Mouse (Mus musculus): ENCODE results near the gene Lrpap1.

The Lrpap1 gene

DNA sequence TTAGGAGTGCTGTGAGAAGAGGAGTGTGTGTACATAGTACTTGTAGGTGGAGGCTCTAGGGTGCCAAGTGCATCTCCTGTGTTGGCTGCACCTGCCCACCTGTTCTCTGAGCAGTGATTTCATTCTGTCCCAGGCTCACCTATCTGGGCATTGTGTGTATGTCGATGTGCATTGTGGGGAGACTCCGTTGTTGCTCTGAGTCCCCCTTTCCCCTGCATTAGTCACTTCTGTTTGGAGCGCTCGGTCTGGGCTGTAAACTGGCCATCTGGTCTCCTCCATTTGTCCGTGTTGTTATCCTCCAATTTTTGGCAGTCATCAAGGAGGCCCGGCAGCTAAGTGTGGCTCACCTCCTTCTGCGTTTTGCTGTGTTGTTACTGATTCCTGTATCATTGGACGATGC is 14.5 kb upstream of the Lrpap1 start:
- no peak for DNase-seq (ENCODE audit: low spot score in 2 of 2)

DNA sequence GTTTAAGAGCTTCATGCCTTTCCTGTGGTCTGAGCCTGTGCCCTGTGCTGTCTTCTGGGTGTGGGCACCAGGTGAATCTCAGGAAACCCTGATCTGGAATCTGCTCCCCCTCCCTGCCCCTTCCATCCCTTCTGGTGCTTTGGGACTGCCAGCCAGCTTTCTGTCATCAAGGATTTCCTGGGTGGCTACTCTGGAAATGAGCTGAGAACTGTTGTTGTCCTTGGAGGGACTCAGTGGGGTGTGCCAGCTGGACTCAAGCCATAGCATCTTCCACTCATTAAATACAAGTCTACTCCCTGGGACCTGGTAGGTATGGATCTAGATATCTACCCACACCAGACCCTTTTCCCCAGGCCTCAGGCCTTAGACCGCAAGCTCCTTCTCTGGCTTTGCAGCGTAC is 12.9 kb upstream of the Lrpap1 start:
- DNase-seq (ENCODE audit: low spot score in 2 of 2): no peak

DNA sequence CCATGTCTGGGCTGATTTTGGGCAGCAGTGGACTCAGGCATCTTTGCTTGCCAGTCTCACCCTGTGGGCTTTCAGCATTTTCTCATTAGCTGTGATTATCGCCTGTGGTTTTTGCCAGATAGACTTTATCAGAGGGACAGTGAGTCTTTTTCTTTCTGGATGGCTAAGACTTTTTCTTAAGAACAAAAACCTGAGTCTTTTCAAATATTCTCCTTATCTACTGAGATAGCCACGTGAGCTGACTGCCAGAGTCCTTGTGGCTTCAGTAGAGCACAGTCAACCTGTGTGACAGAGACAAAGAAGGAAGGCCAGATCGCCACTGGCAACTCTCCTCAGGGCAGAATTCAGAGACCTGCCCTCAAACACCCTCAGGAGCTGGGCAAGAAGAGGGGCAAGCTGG is 12.1 kb upstream of the Lrpap1 start:
- DNase-seq (ENCODE audit: low spot score in 2 of 2): no peak

DNA sequence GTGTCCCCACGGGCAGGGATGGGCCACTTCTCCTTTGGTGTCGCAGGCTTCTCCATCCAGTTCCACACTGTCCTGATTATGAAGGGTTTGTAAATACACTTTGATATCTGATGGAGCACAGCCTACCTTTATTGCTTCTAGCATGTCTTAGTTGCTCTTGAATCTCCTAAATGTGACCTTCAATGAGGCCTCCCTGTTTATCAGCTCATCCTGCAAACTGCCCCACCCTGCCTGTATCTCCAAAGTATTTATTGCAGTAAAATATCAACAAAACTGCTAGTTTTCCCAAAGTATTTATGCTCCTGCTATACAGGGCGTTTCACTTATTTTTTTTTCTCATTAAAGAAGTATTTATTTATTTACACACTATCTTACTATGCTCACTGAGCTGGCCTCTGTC is 10.4 kb upstream of the Lrpap1 start:
- DNase-seq (ENCODE audit: low spot score in 2 of 2): no peak

DNA sequence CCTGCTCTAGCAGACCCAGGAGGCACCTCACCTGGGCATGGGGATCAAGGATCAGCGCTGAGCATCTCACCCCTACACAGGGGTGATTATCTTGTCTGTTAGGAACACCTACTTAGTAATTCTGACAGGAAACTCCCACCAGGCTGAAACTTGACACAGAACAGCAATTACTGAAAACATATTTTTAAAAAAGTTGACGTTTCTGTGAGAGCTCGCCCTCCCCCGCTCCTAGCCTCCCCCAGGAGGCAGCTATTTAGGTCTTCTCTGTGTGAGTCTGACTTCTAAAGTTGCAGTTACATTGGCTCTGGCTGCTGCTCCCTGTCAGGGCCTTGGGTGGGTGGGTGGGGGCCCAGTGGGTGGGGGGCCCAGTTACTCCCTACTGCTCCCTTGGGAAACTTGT is 6.9 kb upstream of the Lrpap1 start:
- DNase-seq (ENCODE audit: low spot score in 2 of 2): no peak

DNA sequence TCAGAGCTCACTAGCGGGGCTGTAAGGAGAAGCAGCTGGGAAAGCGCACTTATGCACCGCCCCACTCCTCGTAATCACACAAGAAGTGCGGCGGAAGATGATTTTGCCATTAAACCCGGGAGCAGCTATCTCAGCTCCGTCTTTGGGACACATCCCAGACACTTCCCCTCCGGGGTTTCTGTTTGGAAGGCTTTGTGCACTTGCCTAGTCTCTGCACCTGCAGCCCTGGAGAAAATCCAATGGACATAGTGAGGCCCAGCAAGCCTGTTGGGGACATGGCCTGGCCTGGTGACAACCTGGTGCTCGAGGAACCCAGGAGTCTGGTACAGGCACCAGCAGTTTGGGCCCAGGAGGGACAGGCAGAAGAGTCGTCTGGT is 344 bp upstream of the Lrpap1 start:
- DNase-seq (ENCODE audit: low spot score in 2 of 2): no peak

DNA sequence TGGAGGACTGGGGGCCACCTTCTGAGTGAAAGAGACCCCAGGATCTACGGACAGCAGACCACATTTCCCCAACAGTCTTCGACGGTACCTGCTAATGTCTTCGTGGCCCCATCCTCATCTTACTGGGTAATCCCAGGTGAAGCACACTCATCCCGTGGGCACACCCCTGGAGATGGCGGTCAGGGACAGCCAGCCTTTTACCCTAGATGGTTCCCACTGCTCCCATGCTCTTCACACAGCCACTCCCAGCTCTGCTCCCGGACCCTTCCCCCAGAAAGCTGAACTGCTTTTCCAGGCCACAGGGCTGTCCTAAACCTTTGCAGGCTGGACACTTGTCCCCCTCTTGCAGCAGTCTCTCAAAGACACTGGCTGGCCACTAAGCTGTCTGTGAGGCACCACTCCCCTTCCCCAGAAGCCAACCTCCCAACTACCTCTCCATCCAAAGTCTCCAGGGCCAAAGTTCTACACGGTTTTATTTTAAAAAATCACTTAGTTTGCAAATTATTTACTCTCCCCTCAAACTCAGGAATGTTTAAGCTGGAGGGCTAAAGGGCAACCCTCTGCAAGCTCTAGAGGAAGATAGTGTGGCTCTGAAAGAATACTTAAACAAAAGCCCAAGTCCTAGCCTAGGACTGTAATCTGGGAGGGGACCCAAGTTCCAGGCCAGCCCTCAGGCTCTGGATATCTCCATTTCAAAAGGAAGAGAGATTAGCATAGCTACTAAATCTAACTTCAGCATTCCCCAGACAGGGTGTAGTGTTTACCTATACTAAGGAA is 1.2 kb downstream of the Lrpap1 start:
- DNase-seq (ENCODE audit: low spot score in 2 of 2): no peak

DNA sequence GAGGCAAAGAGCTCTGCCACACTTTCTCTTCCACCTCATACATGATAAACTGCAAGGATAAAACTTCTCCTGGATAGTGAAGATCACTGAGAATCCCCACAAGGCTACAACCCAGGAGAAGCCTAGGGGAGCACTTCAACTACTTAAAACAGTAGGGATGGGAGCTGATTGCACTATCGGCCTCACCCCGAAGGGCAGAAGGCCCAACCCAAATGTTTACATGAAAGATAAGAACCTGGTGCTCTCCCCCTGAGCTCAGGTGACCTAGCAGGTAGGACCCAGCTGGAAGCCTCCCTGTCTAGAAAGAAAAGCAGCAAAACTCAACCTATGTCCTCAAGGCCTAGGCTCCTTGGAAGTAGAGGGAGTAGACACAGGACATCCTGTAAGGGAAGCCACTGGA is 2.0 kb downstream of the Lrpap1 start:
- DNase-seq (ENCODE audit: low spot score in 2 of 2): no peak

DNA sequence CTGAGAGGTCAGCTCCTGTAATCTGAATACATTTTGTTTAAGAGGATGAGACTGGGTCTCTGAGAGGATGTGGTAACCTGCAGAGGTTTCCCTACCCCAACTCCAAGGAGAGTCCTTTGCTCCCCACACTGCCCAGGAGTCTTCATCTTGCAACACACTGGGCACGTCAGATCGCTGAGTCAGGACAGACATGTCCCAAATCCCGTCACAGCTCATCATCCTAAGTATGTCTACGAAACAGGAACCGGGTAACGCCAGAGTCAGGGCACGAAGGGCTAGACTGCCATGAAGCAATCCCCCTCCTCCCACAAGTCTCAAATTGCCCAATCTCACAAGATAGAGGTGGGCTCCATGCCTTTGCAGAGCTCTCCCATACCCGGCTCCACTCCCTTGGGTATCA is 2.5 kb downstream of the Lrpap1 start:
- DNase-seq (ENCODE audit: low spot score in 2 of 2): no peak

DNA sequence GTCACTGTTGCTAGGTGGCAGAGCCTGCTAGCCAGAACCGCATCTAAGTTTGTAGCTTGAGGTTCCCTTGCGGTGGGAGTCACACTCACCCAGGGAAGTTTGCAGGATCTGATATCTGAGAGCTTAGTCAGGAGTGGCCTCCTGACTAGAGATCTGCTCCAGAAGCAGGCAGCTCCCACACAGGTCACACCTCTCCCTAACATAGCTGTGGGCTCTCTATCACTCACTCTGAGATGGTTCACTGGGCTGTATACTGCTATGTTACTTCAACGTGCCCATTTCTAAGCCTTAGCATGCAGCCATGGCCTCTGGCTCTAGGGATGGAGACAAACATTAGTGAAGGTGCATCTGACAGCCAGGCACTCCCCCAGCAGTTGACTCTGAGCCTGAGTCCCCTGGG is 13.9 kb downstream of the Lrpap1 start:
- no peak for DNase-seq (ENCODE audit: low spot score in 2 of 2)

DNA sequence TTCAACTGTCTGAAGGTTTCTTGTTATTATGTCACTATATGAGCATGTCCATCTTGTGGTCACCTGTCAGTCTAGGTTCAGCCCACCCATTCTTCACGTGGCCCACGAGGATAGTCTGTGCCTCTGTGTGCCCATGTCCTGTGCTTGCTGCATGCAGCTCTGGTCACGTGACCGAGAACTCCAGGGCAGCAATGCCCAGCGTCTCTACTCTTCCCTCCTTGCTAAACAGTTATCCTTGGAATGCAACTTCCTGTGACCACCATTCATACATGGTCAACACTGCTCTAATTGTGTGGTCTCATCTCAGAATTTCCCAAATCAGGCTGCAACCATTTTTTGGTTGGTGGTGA is 16.0 kb downstream of the Lrpap1 start:
- DNase-seq (ENCODE audit: low spot score in 2 of 2): no peak

DNA sequence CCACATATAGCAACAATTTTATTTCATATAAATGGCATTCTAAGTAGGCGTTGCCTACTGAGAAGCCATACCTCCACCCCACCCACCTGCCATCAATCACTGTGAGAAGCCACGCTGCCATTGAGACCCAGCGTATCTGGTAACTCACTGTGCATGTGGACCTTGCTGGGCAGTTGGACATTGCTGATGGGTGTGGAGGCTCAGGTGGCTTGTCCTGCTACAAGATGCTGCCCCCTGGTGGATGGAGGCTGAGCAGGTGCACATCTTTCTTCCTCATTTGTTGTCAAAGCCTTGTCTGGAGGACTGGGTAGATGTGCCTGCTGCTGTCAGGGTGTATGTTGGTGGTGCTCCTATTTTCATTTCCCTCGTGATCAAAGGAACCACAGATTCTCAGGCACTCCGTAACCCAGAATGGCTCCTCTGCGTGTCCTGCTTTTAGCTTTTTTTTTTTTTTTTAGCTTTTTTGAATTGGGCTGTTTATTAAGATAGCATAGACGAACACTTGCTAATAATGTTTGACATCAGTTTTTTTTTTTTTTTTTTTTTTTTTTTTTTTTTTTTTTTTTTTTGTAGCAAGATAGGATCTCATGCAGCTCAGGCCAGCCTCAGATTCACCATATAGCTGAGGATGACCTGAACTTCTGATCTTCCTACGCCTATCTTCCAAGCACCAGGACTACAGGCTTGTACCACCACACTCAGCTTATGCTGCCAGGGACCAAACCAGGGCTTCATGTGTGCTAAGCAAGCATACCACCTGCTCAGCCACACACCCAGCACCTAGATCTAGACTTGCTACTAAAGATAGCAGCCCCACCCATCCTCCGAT is 16.6 kb downstream of the Lrpap1 start:
- DNase-seq (ENCODE audit: low spot score in 2 of 2): peak; percentile 43 to 58

DNA sequence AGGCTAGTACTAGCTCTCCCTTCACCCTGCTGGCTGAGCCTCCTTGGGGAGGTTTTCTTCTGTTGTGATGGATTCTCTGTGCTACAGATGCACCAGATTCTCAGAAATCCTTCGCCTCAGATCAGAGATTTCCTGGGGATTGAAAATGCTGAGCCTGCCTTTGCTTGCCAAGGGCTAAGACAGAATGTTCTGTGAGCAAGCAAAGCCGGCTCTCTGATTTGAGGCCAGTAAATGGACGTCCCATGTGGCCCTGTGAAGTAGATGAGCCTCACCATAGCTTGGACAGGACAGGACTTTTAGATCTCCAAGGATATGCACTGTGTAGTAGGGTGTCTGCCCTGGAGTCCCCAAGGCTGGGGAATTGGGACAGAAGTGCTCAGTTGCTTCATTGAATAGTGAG is 20.7 kb downstream of the Lrpap1 start:
- DNase-seq (ENCODE audit: low spot score in 2 of 2): no peak

DNA sequence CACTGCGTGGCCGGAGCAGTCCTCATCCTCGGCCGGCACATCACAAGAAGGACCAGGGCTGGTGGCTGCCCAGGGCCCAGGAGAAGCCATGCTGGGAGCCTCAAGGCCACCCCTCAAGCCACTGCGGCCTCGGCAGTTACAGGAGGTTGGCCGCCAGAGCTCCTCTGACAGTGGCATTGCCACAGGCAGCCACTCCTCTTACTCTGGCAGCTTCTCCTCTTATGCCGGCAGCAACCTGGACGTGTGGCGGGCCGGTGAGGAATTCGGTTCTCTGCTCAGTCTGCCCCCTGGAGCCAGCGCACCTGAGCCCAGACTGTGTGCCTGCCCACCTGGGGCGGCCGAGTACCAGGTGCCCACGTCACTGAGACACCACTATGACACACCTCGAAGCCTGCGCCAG is 26.5 kb downstream of the Lrpap1 start:
- no peak for DNase-seq (ENCODE audit: low spot score in 2 of 2)

DNA sequence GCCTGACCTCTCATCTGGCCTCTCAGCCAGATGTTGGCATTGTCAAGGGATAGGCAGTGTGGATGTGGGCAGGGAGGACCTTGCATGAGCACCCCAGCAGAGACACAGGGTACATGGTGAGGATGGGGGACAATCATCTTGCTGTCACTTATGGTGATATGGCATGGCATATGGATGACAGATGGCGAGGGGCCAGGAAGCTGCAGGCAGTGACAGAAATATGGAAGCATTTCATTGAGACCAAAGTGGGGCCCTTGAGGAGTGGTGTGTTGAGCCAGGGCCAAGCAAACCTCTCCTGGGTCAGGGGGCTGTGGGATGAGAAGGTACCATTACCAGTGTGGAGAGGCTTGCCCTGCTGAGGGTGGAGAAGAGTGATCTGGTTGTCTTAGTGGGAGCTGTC is 29.2 kb downstream of the Lrpap1 start:
- DNase-seq (ENCODE audit: low spot score in 2 of 2): no peak

DNA sequence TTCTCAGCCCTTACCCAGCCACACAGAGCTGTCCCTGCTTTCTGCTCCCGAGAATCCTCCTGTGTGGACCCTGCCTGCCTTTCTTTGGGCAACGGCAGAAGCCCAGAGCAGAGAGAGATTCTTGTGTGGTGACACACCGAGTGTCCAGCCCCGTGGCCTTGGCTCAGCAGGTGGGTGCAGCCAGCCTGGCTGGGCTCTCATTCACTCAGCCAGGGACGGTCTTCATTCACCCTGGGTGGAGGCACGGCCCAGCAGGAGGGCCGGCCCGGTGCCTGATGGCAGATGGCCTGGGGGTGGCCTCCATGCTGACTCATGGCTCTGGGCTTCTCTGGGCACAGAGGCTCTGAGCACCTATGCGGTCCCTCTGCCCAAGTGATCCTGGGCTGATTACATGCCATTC is 31.6 kb downstream of the Lrpap1 start:
- no peak for DNase-seq (ENCODE audit: low spot score in 2 of 2)

DNA sequence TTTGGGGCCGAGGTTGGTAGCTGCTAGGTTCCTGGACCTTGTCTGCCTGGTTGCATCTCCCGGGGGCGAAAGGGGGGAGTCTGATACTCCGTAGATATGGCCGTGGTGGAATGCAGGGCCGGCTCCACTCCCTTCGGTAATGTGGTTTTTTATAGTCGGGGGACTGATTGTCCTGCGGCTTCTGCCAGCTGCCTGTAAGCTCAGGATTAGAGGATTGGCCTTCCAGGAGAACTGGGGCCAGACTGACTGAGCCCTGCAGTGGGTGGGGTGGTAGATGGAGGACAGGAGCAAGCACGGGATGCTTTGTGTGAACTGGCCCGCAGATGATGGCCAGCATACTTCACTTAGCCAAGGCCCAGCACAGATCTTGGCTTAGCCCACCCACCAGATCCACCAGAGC is 32.3 kb downstream of the Lrpap1 start:
- no peak for DNase-seq (ENCODE audit: low spot score in 2 of 2)

DNA sequence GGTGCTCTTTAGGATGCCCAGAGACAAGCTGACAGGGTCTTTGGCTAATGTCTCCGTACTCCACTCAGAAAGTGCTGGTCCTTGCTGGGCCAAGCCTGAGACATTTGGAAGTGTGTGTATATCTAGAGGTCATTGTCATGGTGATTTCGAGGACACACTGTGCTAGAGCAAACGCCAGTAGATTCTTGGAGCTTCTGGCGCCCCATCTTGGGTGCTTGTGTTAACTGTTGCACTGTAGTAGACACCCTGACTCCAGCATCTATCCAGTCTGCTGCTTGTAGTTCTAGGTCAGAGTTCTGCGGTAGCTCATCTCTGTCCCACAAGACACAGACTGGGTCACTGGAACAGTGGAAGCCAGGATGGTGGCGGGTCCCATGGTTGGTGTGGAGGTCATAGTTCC is 33.7 kb downstream of the Lrpap1 start:
- no peak for DNase-seq (ENCODE audit: low spot score in 2 of 2)

DNA sequence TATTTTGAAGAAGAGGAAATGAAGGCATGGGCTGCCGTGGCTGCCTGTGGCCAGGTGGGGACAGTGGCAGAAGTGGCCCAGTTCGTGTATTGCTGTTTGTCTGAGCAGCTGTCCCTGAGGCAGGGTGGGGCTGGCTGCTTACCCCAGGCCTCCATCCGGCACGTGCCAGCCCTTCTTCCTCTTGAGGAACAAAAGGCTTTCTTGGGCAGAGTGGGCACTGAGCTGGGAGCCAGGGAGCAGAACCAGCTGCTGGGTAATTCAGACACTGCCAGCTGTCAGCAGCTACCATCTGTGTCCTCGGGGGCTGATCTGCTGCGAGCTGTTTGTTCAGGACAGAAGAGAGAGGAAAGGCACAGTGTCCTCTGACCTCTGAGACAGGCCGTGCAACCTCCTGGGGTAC is 34.6 kb downstream of the Lrpap1 start:
- no peak for DNase-seq (ENCODE audit: low spot score in 2 of 2)

DNA sequence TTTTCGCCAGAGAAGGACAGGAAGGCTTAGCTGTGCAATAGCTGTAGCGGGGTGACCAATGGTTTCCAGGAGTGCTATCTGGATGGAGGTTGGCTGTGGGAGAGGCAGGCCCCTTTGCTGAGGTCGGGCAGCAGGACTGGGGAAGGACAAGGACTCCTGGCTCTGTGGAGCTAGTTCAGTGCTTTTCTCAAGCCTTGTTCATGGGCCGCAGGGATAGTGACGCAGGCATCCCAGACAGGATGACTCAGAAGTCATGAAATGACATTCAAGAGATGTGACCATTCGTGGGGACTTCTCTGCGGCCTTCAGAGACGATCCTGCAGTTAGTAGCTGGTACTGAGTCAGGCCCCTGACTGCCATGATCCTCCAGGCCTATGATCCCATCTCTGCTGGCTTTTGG is 35.3 kb downstream of the Lrpap1 start:
- no peak for DNase-seq (ENCODE audit: low spot score in 2 of 2)

DNA sequence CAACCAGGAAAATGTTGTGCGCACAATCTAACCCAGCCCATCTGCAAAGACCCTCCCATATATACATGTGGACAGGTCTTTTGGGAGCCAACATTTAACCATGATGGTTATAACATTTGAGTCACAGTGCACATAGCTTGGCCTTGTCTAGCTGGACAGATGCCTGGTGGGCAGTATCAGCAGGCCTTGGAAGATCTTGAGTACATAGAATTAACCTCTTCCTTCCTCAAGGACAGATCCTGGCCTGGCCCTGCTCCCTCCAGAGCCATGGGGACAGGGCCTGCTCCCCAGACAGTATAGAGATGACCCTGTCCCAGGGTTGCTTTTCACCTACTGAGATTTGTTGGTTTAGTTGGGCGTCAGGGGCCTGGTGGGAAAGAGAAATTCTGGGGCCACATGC is 35.7 kb downstream of the Lrpap1 start:
- DNase-seq (ENCODE audit: low spot score in 2 of 2): no peak

DNA sequence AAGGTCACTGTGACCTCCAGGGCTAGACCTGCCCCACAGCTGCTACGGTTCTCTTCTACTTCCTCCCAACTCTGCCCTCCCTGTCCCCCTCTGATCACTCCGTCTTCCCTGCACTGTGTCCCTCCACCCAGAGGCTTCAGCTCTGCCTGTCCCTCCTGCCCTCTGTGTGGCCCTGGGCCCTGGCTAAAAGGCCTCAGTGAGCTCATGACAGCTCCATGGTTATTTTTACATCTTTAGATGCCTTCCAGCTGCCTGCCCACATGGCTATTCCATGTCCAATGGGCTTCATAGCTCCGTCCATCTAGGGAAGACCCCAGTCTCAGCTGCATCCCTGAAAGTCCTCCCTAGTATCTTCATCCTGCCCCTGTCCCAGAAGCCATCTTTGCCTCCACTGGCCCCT is 45.5 kb downstream of the Lrpap1 start:
- no peak for DNase-seq (ENCODE audit: low spot score in 2 of 2)

DNA sequence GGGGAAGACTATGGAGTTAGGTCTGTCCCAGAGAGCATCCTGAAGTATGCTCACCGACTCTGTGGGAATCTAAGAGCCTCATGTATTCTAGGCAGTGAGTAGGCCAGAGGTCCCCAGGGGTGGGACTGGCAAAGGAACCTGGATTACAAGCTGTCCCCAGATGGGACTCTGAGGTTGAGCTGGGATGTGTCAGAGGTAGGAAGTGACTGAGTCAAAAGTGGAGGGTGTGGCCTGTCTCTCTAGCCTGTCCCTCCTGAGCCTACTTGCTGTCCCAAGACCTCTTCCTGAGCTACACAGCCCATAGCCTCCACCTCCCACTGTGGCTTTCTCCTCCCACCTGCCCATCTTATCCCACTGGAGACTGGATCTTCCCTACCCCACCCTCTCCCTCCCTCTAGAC is 47.4 kb downstream of the Lrpap1 start:
- DNase-seq (ENCODE audit: low spot score in 2 of 2): no peak

DNA sequence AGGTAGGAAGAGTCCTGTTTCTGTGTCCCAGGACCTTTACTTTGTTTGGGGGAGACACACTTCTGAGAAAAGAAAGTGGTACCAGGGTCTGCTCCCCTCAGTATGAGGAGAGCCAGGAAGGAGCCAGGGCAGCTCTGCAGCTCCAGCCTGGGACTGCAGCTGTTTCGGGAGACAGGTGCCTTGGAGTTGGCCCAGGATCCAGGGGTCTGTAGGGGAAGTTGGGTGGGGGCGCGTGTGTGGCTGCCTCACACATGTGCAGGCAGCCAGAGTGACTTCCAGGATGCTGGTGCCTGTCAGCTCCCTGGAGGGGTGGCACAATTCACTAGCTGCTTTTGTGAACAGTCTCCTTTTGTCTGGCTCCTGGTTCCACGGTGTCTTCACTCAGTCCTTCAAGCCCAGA is 48.0 kb downstream of the Lrpap1 start:
- no peak for DNase-seq (ENCODE audit: low spot score in 2 of 2)

Data from frontal cortex, postnatal 25 days (tissue).